Mouse (Mus musculus) cerebellum, adult 2 months (tissue): ENCODE measurements around the gene Usb1. TPM values are rescaled to one million over a fixed set of nuclear protein-coding genes. Genes with fewer than 3 reads are reported as not detected.

Source experiments
- DNase-seq, 2 experiments: peaks; one replicate each; pipeline ENCODE4 v3.0.0; 2021
- H3K27ac ChIP-seq: fragments of 200-500 bp; 2 replicates; pipeline ENCODE4 v1.5.1; 2012; ENCODE audit warnings: low read length, control low read depth, inconsistent platforms; ENCODE audit not compliant: insufficient read depth
- H3K27me3 ChIP-seq: fragments of 200-500 bp; 2 replicates; pipeline ENCODE4 v1.6.1; 2012; ENCODE audit warnings: inconsistent platforms, mild to moderate bottlenecking, low read length, moderate library complexity; ENCODE audit not compliant: control insufficient read depth, insufficient read depth
- H3K4me1 ChIP-seq: fragments of 200-500 bp; 2 replicates; pipeline ENCODE4 v1.6.1; 2011; ENCODE audit warnings: low read length; ENCODE audit not compliant: control insufficient read depth, insufficient read depth
- H3K4me3 ChIP-seq: fragments of 200-500 bp; replicated peaks from 2 replicates; pipeline ENCODE3; 2011; ENCODE audit warnings: mild to moderate bottlenecking, low read depth, low read length, control low read depth; ENCODE audit not compliant: insufficient read depth
- CTCF ChIP-seq: fragments of 200-500 bp; IDR thresholded peaks from 2 replicates; pipeline ENCODE4 v1.5.1; 2011; ENCODE audit warnings: low read depth, mild to moderate bottlenecking, control low read depth, low read length, moderate library complexity, borderline replicate concordance; ENCODE audit not compliant: insufficient read depth
- POLR2A ChIP-seq: fragments of 200-500 bp; IDR thresholded peaks from 2 replicates; pipeline ENCODE4 v1.6.1; 2011; ENCODE audit warnings: low read length, control low read depth, borderline replicate concordance; ENCODE audit not compliant: insufficient read depth
- WGBS: fragments of 180-500 bp; shearing (Covaris S2); methylation state at CpG from one replicate; pipeline ENCODE4 v1.1.7; 2018; 5-methylcytosine and 5-hydroxymethylcytosine counted together
- polyA plus RNA-seq: library from polyadenylated mRNA; depleted of rRNA; stranded (reverse); fragments of >200 nt; gene quantifications from 2 replicates; pipeline ENCODE4 v1.2.3, GENCODE M21; 2012

The Usb1 gene
- polyA plus RNA-seq, 1 experiment: 12.4 TPM

GRCm38 (mm10) chr8:95344668-95345067, 12.6 kb downstream of the Usb1 start:
- peaks cover 4% of the 10 kb centered on the region; the same call in 1 of the 2 replicates for H3K4me1 ChIP-seq
- TF ChIP-seq CTCF (no peak), POLR2A (no peak)
- H3K27ac ChIP-seq: no peak overlapping the region
- DNase-seq: no peak
- WGBS: 83% methylated on average over 6 of the region's 6 CpGs
- no peak overlapping the region for H3K4me3 ChIP-seq
- H3K27me3 ChIP-seq: no peaks in the 10 kb centered on the region

GRCm38 (mm10) chr8:95346643-95347545, 14.8 kb downstream of the Usb1 start:
- peak; percentile 27 to 44 for DNase-seq
- Histone ChIP-seq H3K27ac (no peak overlapping the region), H3K27me3 (no peaks in the 10 kb centered on the region), H3K4me3 (no peak overlapping the region), H3K4me1 (peaks cover 4% of the 10 kb centered on the region; the same call in 1 of the 2 replicates)
- peak; percentile 61; the same call in 1 of the 2 replicates for TF ChIP-seq CTCF
- no peak for TF ChIP-seq POLR2A
- 15% methylated on average over 8 of the region's 8 CpGs for WGBS

DNA sequence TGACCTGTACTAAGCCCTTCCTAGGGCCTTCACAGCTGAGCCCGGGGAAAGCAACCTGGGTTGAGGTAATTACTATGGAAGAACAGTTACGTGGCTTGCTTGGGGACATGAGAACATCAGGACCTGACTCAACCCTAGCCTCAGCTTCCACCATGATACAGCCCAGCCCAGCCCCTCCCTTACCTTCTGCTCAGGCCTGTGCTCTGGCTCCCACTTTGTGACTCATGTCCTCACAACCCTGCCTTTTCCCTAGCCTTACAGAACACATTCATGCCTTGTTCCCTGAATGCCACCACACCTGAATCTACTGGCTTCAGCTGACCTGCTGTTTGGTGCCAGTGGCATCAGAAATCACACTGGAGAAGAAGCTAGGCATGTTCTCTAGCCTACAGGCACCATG, 16.3 kb downstream of the Usb1 start:
- WGBS: 96% methylated on average over 2 of the region's 2 CpGs
- H3K27me3 ChIP-seq: no peaks in the 10 kb centered on the region

DNA sequence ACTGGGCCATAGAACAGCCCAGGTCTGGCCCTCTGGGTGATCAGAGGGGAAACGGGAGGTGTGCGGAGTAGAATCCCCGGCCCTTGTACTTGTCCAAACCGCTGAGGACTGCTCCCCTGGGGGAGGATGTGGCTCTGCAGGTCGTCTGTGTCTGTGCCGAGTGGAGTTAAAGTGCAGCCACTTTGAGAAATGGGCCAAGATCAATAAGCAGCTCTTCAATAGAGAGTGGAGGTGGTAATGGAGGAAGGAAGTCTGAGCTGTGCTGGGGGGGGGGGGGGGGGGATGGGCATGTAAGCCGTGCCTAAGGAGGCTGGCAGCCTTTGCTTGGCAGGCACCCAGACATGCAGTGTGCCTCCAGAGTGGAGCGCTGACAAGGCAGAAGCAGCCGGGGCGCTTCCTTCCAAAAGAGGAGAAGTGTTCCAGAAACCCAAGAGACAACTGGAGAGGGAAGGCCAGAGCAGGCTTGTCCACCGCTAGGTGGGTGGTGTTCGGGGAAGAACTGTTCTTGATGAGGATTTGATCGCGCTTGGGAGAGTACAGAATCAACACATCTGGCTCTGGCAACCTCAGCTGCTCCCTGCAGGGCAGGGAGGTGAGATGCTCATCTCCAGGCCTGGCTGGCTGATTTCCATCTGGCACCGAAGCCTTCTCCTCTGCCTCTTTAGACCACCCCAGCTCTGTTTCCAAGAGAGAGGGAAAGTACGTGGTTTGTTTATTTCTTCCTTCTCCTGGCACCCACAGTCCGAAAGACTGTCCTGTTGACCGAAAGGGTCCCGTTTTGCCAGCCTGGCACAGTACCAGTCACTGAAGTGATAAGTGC, 16.9 kb downstream of the Usb1 start:
- peak; percentile 42 to 50 for DNase-seq
- WGBS: 18% methylated on average over 19 of the region's 19 CpGs
- TF ChIP-seq POLR2A: no peak
- no peak for TF ChIP-seq CTCF

More for the DNA sequence above, 16.3 kb downstream of the Usb1 start:
- TF ChIP-seq CTCF: no peak
- no peak for TF ChIP-seq POLR2A
- Histone ChIP-seq H3K4me3 (no peak overlapping the region), H3K4me1 (peaks cover 4% of the 10 kb centered on the region; the same call in 1 of the 2 replicates), H3K27ac (no peak overlapping the region)
- no peak for DNase-seq

GRCm38 (mm10) chr8:95351461-95351860, 19.4 kb downstream of the Usb1 start:
- TF ChIP-seq POLR2A (no peak), CTCF (peak; percentile 5; the same call in 1 of the 2 replicates)
- no peak for DNase-seq
- H3K4me1 ChIP-seq: peaks cover 4% of the 10 kb centered on the region; the same call in 1 of the 2 replicates
- peak overlapping the region; percentile 48 for H3K4me3 ChIP-seq
- no peaks in the 10 kb centered on the region for H3K27me3 ChIP-seq
- WGBS: 6% methylated on average over 15 of the region's 15 CpGs
- H3K27ac ChIP-seq: no peak overlapping the region

More for the DNA sequence above, 16.9 kb downstream of the Usb1 start:
- Histone ChIP-seq H3K27me3 (no peaks in the 10 kb centered on the region), H3K4me1 (peaks cover 4% of the 10 kb centered on the region; the same call in 1 of the 2 replicates), H3K27ac (no peak overlapping the region), H3K4me3 (no peak overlapping the region)

DNA sequence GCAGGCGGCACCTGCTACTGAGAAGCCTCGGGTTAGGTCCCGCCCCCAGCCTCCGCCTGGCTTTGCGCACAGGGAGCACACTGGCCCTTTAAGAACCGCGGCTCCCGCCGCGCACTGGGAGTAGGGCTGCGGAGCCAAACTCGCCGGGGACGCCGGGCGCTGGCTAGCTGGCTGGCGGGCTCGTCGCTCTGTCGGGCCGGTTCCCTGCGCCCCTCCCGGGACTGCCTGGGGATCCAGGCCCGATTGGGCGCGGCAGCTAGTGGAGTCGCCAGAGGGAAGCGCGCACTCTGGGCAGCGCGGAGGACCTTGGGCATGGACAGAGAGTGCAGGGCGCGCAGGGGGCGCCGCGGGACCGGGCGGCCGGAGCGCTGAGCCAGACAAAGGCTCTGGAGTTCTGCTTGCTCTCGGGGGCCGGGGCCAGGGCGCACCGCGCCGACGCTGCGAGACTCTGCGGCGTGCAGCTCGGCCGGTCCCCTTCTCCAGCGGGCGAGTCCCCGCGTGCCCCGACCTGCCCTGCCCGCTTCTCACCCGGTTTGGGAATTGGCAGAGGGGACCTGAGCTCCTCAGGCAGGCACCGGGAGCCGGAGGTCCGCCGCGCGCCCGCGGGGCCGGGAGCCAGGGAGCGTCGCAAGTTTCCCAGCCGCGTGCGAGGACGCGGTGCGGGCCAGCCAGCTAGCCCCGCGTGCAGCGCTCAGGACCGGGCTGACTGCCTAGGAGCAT, 20.2 kb downstream of the Usb1 start, which contains the start of gene Mmp15:
Gene Mmp15, plus strand, starts transcription at position 118 of the 720 bp plus-strand sequence.
- no peak within 1 kb of the TSS for H3K27ac ChIP-seq
- under 1% methylated on average over 79 of the region's 80 CpGs for WGBS
- peak; percentile 65 to 68 for DNase-seq
- peaks cover 4% of the 10 kb centered on the region; the same call in 1 of the 2 replicates for H3K4me1 ChIP-seq
- peak within 1 kb of the TSS; percentile 48 for H3K4me3 ChIP-seq
- TF ChIP-seq CTCF: no peak
- TF ChIP-seq POLR2A: no peak
- no peaks in the 10 kb centered on the region for H3K27me3 ChIP-seq
